Mouse (Mus musculus) hindbrain, embryonic 11.5 days (tissue): ENCODE data around the gene Tub. TPM values are rescaled to one million over a fixed set of nuclear protein-coding genes. Genes with fewer than 3 reads are reported as not detected.

Experiments used
- ATAC-seq: fragments of 200-750 bp; cut with Nextera tagmentation; 2 replicates; pipeline ENCODE4 v1.8.0; 2017; ENCODE audit warnings: mild to moderate bottlenecking, moderate TSS enrichment, moderate library complexity; ENCODE audit not compliant: low FRiP score
- DNase-seq: peaks from one replicate; pipeline ENCODE4 v3.0.0-alpha.2; 2015; ENCODE audit warnings: low spot score
- H3K27ac ChIP-seq: fragments of 300-500 bp; sonication (generic); 2 replicates; pipeline ENCODE4 v1.5.1; 2014; ENCODE audit warnings: mild to moderate bottlenecking, low read depth, low read length
- H3K27me3 ChIP-seq: fragments of 300-500 bp; sonication (generic); 2 replicates; pipeline ENCODE4 v1.6.1; 2014; ENCODE audit warnings: mild to moderate bottlenecking, low read length, moderate library complexity, mixed read lengths; ENCODE audit not compliant: control insufficient read depth, insufficient read depth
- H3K36me3 ChIP-seq: fragments of 300-500 bp; sonication (generic); 2 replicates; pipeline ENCODE4 v1.6.1; 2014; ENCODE audit warnings: mild to moderate bottlenecking, low read length, moderate library complexity, mixed read lengths; ENCODE audit not compliant: control insufficient read depth, insufficient read depth
- H3K4me1 ChIP-seq: fragments of 300-500 bp; sonication (generic); replicated peaks from 2 replicates; pipeline ENCODE4 v1.6.1; 2014; ENCODE audit warnings: low read length, mixed read lengths; ENCODE audit not compliant: control insufficient read depth, insufficient read depth
- H3K4me2 ChIP-seq: fragments of 300-500 bp; sonication (generic); replicated peaks from 2 replicates; pipeline ENCODE4 v1.6.1; 2014; ENCODE audit warnings: mild to moderate bottlenecking, low read depth, low read length
- H3K4me3 ChIP-seq: fragments of 300-500 bp; sonication (generic); 2 replicates; pipeline ENCODE4 v1.5.1; 2014; ENCODE audit warnings: low read depth, low read length
- H3K9ac ChIP-seq: fragments of 300-500 bp; sonication (generic); 2 replicates; pipeline ENCODE4 v1.6.1; 2014; ENCODE audit warnings: low read depth, low read length
- H3K9me3 ChIP-seq: fragments of 300-500 bp; sonication (generic); 2 replicates; pipeline ENCODE4 v1.6.1; 2016; ENCODE audit warnings: low read length; ENCODE audit not compliant: control insufficient read depth
- WGBS: fragments of 180-500 bp; shearing (Covaris S2); extraction: QIAGEN DNeasy Blood & Tissue Kit; methylation state at CpG from one replicate; pipeline ENCODE4 v1.1.7; 2014; 5-methylcytosine and 5-hydroxymethylcytosine counted together
- polyA plus RNA-seq: library from polyadenylated mRNA; unstranded; fragments of >200 nt; fragmentation: Nextera tagmentation; extraction: Ambion mirVana; gene quantifications from 2 replicates; pipeline ENCODE4 v1.2.1, GENCODE M21; 2014

The Tub gene
- polyA plus RNA-seq, 1 experiment from 2014 or later, result 15.7 TPM

- Histone ChIP-seq H3K27ac (no peak overlapping the region), H3K36me3 (no peaks in the 10 kb centered on the region), H3K4me1 (no peaks in the 10 kb centered on the region), H3K9me3 (no peaks in the 10 kb centered on the region), H3K9ac (no peak overlapping the region), H3K4me3 (no peak overlapping the region), H3K27me3 (no peaks in the 10 kb centered on the region), H3K4me2 (no peak overlapping the region)
- no peak for DNase-seq
- WGBS, result 85% methylated on average over 3 of the region's 3 CpGs
- ATAC-seq, result no peak
Observed at GRCm38 (mm10) chr7:109031331-109031730, 81.2 kb downstream of the Tub start.

GRCm38 (mm10) chr7:109032054-109032453 lies 81.9 kb downstream of the Tub start:
- no peaks in the 10 kb centered on the region for H3K36me3 ChIP-seq
- no peak overlapping the region for H3K4me3 ChIP-seq
- H3K9me3 ChIP-seq, result no peaks in the 10 kb centered on the region
- H3K27ac ChIP-seq, result no peak overlapping the region
- H3K9ac ChIP-seq, result no peak overlapping the region
- H3K4me2 ChIP-seq, result no peak overlapping the region
- 85% methylated on average over 2 of the region's 2 CpGs for WGBS
- ATAC-seq, result no peak
- DNase-seq, result no peak
- no peaks in the 10 kb centered on the region for H3K4me1 ChIP-seq
- no peaks in the 10 kb centered on the region for H3K27me3 ChIP-seq

DNA sequence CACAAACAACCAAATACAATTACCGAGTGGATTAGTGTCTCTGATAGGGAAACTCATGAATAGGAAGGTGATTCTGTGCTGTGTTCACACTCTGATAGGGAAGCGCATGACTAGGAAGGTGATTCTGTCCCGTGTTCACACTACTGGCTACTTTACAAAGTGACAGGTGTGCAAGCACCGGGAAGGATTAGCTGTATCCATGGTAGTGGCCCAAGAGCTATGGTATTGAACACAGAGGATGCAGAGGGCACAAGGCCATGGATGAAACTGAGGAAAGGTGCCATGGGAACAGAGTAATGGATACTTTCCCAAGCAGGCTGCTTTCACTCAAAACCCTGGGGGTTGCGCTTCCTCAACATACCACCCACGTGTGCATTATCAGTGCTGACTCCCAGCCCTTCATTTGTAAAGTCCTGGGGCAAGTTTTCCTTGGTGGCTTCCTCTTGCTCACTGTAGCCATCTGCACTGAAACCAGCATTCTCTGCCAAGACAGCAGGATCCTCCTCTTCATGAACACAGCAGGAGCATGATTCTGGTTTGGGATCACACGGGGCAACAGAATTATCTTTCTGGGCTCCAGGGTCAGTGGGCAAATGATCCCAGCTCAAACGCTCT lies 88.1 kb downstream of the Tub start:
- WGBS, result 89% methylated on average over 8 of the region's 8 CpGs
- ATAC-seq, result no peak

GRCm38 (mm10) chr7:109038987-109039386 lies 88.8 kb downstream of the Tub start:
- H3K36me3 ChIP-seq, result no peaks in the 10 kb centered on the region
- no peak for DNase-seq
- ATAC-seq, result no peak
- WGBS, result 43% methylated on average over 1 of the region's 1 CpGs
- no peaks in the 10 kb centered on the region for H3K9me3 ChIP-seq
- no peak overlapping the region for H3K4me3 ChIP-seq
- no peak overlapping the region for H3K9ac ChIP-seq
- no peaks in the 10 kb centered on the region for H3K4me1 ChIP-seq
- no peak overlapping the region for H3K4me2 ChIP-seq
- H3K27ac ChIP-seq, result no peak overlapping the region
- H3K27me3 ChIP-seq, result no peaks in the 10 kb centered on the region

More for the DNA sequence above, 88.1 kb downstream of the Tub start:
- no peaks in the 10 kb centered on the region for H3K9me3 ChIP-seq
- no peak overlapping the region for H3K4me3 ChIP-seq
- no peak overlapping the region for H3K4me2 ChIP-seq
- no peak for DNase-seq
- no peak overlapping the region for H3K27ac ChIP-seq
- no peak overlapping the region for H3K9ac ChIP-seq
- H3K36me3 ChIP-seq, result no peaks in the 10 kb centered on the region
- no peaks in the 10 kb centered on the region for H3K27me3 ChIP-seq
- H3K4me1 ChIP-seq, result no peaks in the 10 kb centered on the region

GRCm38 (mm10) chr7:109039445-109039844 lies 89.3 kb downstream of the Tub start:
- H3K9ac ChIP-seq, result no peak overlapping the region
- H3K27ac ChIP-seq, result no peak overlapping the region
- no peak for ATAC-seq
- H3K4me1 ChIP-seq, result no peaks in the 10 kb centered on the region
- no peaks in the 10 kb centered on the region for H3K27me3 ChIP-seq
- no peaks in the 10 kb centered on the region for H3K36me3 ChIP-seq
- WGBS, result 91% methylated on average over 5 of the region's 5 CpGs
- H3K4me2 ChIP-seq, result no peak overlapping the region
- no peaks in the 10 kb centered on the region for H3K9me3 ChIP-seq
- no peak overlapping the region for H3K4me3 ChIP-seq
- no peak for DNase-seq

DNA sequence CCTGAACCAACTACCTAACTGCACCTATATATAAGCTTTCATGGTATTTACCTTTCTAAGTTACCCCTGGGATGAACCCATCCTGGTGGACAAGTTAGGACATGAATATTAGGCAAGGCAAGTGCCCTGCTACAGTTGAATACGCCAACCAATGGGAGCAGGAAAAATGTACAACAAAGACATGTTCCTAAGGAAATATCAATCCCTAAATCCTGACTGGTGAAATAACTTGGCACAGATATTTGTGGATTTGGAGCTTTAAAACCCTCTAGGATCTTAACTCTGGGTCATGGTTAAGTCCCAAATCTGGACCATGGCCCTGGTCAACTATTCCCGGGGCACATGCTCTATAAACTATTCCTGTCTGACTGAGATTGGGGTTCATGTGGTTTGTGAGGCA lies 95.7 kb downstream of the Tub start:
- no peak for DNase-seq
- no peaks in the 10 kb centered on the region for H3K9me3 ChIP-seq
- no peaks in the 10 kb centered on the region for H3K27me3 ChIP-seq
- no peak for ATAC-seq
- no peaks in the 10 kb centered on the region for H3K36me3 ChIP-seq
- 95% methylated on average over 2 of the region's 2 CpGs for WGBS
- H3K9ac ChIP-seq, result no peak overlapping the region
- H3K4me3 ChIP-seq, result no peak overlapping the region
- no peak overlapping the region for H3K4me2 ChIP-seq
- H3K4me1 ChIP-seq, result no peaks in the 10 kb centered on the region
- no peak overlapping the region for H3K27ac ChIP-seq

DNA sequence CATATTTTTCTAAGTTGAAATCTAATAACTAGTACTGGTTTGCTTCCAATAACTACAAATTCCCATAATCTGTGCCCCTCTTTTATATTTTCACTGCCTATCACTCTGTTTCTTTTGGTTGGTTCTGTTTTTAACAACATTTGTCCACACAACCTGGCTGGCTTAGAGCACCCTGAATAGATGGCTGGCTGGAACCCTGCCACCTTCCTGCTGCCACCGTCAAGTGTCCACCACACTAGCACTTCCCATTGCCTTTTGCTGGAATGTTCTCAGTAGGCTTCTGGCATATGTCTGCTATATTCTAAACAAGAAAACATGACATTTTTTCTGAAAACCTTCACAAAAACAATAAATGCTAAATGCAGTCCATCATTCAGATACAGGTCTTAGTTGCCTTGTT lies 100.7 kb downstream of the Tub start:
- Histone ChIP-seq H3K4me1 (no peaks in the 10 kb centered on the region), H3K4me2 (no peak overlapping the region), H3K9ac (no peak overlapping the region), H3K9me3 (no peaks in the 10 kb centered on the region), H3K27me3 (no peaks in the 10 kb centered on the region), H3K4me3 (no peak overlapping the region), H3K27ac (no peak overlapping the region), H3K36me3 (no peaks in the 10 kb centered on the region)
- no peak for DNase-seq
- WGBS, result 97% methylated on average over 1 of the region's 1 CpGs
- ATAC-seq, result no peak

- H3K4me1 ChIP-seq, result no peaks in the 10 kb centered on the region
- H3K9me3 ChIP-seq, result no peaks in the 10 kb centered on the region
- H3K27me3 ChIP-seq, result no peaks in the 10 kb centered on the region
- no peaks in the 10 kb centered on the region for H3K36me3 ChIP-seq
- H3K27ac ChIP-seq, result no peak overlapping the region
- WGBS, result 91% methylated on average over 4 of the region's 4 CpGs
- ATAC-seq (no peak), DNase-seq (no peak)
- no peak overlapping the region for H3K9ac ChIP-seq
- H3K4me3 ChIP-seq, result no peak overlapping the region
- no peak overlapping the region for H3K4me2 ChIP-seq
Observed at GRCm38 (mm10) chr7:109059536-109059935, 109.4 kb downstream of the Tub start.

DNA sequence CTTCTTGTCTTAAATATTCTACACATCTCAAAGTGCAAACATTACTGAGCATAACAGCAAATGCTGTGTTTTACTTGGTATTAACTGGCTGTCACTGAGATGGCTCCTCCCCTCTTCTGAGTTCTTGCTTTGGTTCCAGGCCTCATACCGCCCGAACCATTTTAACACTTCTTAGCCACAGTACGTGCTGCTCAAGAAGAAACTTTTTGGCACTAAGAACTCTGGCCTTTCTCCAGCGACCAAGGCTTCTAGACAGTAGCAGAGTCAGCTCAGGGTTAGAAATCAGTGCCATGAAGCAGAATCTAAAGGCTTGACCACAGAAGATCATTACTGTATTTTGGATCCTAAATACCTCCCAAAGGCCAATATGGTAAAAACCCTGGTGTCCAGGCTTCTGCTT lies 119.5 kb downstream of the Tub start:
- WGBS, result 90% methylated on average over 4 of the region's 4 CpGs
- H3K9ac ChIP-seq, result no peak overlapping the region
- no peaks in the 10 kb centered on the region for H3K4me1 ChIP-seq
- no peak for DNase-seq
- ATAC-seq, result no peak
- no peaks in the 10 kb centered on the region for H3K36me3 ChIP-seq
- no peak overlapping the region for H3K27ac ChIP-seq
- H3K4me2 ChIP-seq, result no peak overlapping the region
- H3K9me3 ChIP-seq, result no peaks in the 10 kb centered on the region
- H3K27me3 ChIP-seq, result no peaks in the 10 kb centered on the region
- no peak overlapping the region for H3K4me3 ChIP-seq
